Comparison of ENCODE assay signal across 14 mouse cellular contexts in genomic region chr11:84526976-84527860, GRCm38 (mm10). TPM values are rescaled to one million over a fixed set of nuclear protein-coding genes. Genes with fewer than 3 reads are reported as not detected.
DNase-seq lines count a peak whose midpoint lies in the region; ATAC-seq and TF ChIP-seq lines count a peak whose summit lies in the region.
"Had no signal": no experiment of that assay in that cellular context is flagged by ENCODE, and none has a peak within 500 bp of the region (broad histone marks: within the 10 kb centered on the region; RNA-seq: fewer than 3 reads in every experiment).

No protein-coding gene starts in this region.

- peak overlapping the region; percentile 51 for H3K4me3 ChIP-seq in kidney, embryonic 16.5 days (ENCODE audit: low read length)
- H3K4me3 ChIP-seq in forebrain, embryonic 12.5 days (replicated peaks): peak overlapping the region; percentile 46
- H3K4me3 ChIP-seq in hindbrain, postnatal 0 days (ENCODE audit: low read length): peak overlapping the region; percentile 56
- peak overlapping the region; percentile 43 for H3K4me3 ChIP-seq in neural tube, embryonic 14.5 days (ENCODE audit: low read depth, low read length)
- H3K4me3 ChIP-seq in intestine, embryonic 16.5 days (ENCODE audit: low read length): no peak overlapping the region
- H3K4me3 ChIP-seq: embryonic facial prominence, embryonic 15.5 days; gastrocnemius, adult 2 months had no signal

- no peak for DNase-seq in kidney, adult 11 months
- DNase-seq in hindbrain, postnatal 0 days (ENCODE audit: low spot score): no peak
- no peak for DNase-seq in left cerebral cortex, postnatal 36 days (ENCODE audit: low spot score in 2 of 2)
- DNase-seq: gastrocnemius, adult 2 months; layer of hippocampus, adult 9-11 months; liver, embryonic 13.5 days; thymus, adult 2 months had no signal

- H3K4me1 ChIP-seq in kidney, embryonic 16.5 days (ENCODE audit: insufficient read depth, low read length): peaks cover 36% of the 10 kb centered on the region
- peaks cover 49% of the 10 kb centered on the region for H3K4me1 ChIP-seq in forebrain, embryonic 12.5 days
- H3K4me1 ChIP-seq in hindbrain, postnatal 0 days (ENCODE audit: insufficient read depth, low read length): peaks cover 11% of the 10 kb centered on the region; the same call in 1 of the 2 replicates
- peaks cover 6% of the 10 kb centered on the region; the same call in 1 of the 2 replicates for H3K4me1 ChIP-seq in neural tube, embryonic 14.5 days (ENCODE audit: control insufficient read depth, insufficient read depth, low read length)
- peaks cover 15% of the 10 kb centered on the region for H3K4me1 ChIP-seq in intestine, embryonic 16.5 days (ENCODE audit: control insufficient read depth, insufficient read depth, low read length)

- intact Hi-C loops in left cerebral cortex, postnatal 36 days (cut with DNase I): loop anchor here (5.0 kb wide), 2 partner anchors 170 to 1365 kb away; no protein-coding TSS in a partner anchor

- no peak for ATAC-seq in kidney, embryonic 16.5 days (ENCODE audit: low FRiP score, low TSS enrichment)
- ATAC-seq in forebrain, embryonic 12.5 days (ENCODE audit: low FRiP score): no peak
- no peak for ATAC-seq in hindbrain, postnatal 0 days
- no peak for ATAC-seq in neural tube, embryonic 14.5 days (ENCODE audit: low read depth)
- ATAC-seq in intestine, embryonic 16.5 days: no peak

- no peak for TF ChIP-seq CTCF in hindbrain, postnatal 0 days (IDR thresholded peaks at IDR 0.05; ENCODE audit: low read depth)

- WGBS in kidney, embryonic 16.5 days: 4% methylated on average over 29 of the region's 29 CpGs
- WGBS in forebrain, embryonic 12.5 days: 1% methylated on average over 29 of the region's 29 CpGs
- 2% methylated on average over 29 of the region's 29 CpGs for WGBS in hindbrain, postnatal 0 days
- WGBS in neural tube, embryonic 14.5 days: 1% methylated on average over 29 of the region's 29 CpGs
- 15% methylated on average over 29 of the region's 29 CpGs for WGBS in intestine, embryonic 16.5 days

- H3K27ac ChIP-seq in kidney, embryonic 16.5 days (ENCODE audit: low read length): no peak overlapping the region; the same call in 1 of the 2 replicates
- no peak overlapping the region for H3K27ac ChIP-seq in forebrain, embryonic 12.5 days
- H3K27ac ChIP-seq in hindbrain, postnatal 0 days: peak overlapping the region; percentile 77
- H3K27ac ChIP-seq in neural tube, embryonic 14.5 days (ENCODE audit: low read depth, low read length): peak overlapping the region; percentile 88
- H3K27ac ChIP-seq in intestine, embryonic 16.5 days (ENCODE audit: low read length): no peak overlapping the region
- H3K27ac ChIP-seq: embryonic facial prominence, embryonic 15.5 days; gastrocnemius, adult 2 months; liver, embryonic 13.5 days; macrophage had no signal

- no peaks in the 10 kb centered on the region for H3K36me3 ChIP-seq in kidney, embryonic 16.5 days (ENCODE audit: insufficient read depth, low read length)
- no peaks in the 10 kb centered on the region for H3K36me3 ChIP-seq in forebrain, embryonic 12.5 days (replicated peaks)
- no peaks in the 10 kb centered on the region for H3K36me3 ChIP-seq in hindbrain, postnatal 0 days (ENCODE audit: insufficient read depth, low read length)
- H3K36me3 ChIP-seq in neural tube, embryonic 14.5 days (ENCODE audit: control insufficient read depth, insufficient read depth, low read length): no peaks in the 10 kb centered on the region
- H3K36me3 ChIP-seq in intestine, embryonic 16.5 days (ENCODE audit: control insufficient read depth, insufficient read depth, low read length): no peaks in the 10 kb centered on the region
- H3K36me3 ChIP-seq: embryonic facial prominence, embryonic 15.5 days; liver, embryonic 13.5 days had no signal

- peak overlapping the region; percentile 53 for H3K4me2 ChIP-seq in kidney, embryonic 16.5 days (replicated peaks; ENCODE audit: low read depth, low read length)
- peak overlapping the region; percentile 85 for H3K4me2 ChIP-seq in forebrain, embryonic 12.5 days
- peak overlapping the region; percentile 68 for H3K4me2 ChIP-seq in hindbrain, postnatal 0 days (ENCODE audit: low read depth, low read length)
- peak overlapping the region; percentile 50 for H3K4me2 ChIP-seq in neural tube, embryonic 14.5 days (ENCODE audit: low read depth, low read length)
- H3K4me2 ChIP-seq in intestine, embryonic 16.5 days (ENCODE audit: low read depth, low read length): no peak overlapping the region
- H3K4me2 ChIP-seq: embryonic facial prominence, embryonic 15.5 days; liver, embryonic 13.5 days had no signal

- H3K9me3 ChIP-seq in kidney, embryonic 16.5 days (ENCODE audit: low read length): no peaks in the 10 kb centered on the region
- H3K9me3 ChIP-seq in forebrain, embryonic 12.5 days: no peaks in the 10 kb centered on the region
- no peaks in the 10 kb centered on the region for H3K9me3 ChIP-seq in hindbrain, postnatal 0 days (ENCODE audit: low read length)
- no peaks in the 10 kb centered on the region for H3K9me3 ChIP-seq in neural tube, embryonic 14.5 days (ENCODE audit: control insufficient read depth, low read length)
- H3K9me3 ChIP-seq in intestine, embryonic 16.5 days (ENCODE audit: control insufficient read depth, low read length): no peaks in the 10 kb centered on the region
- H3K9me3 ChIP-seq: embryonic facial prominence, embryonic 15.5 days; liver, embryonic 13.5 days had no signal

- peak overlapping the region; percentile 65 for H3K9ac ChIP-seq in kidney, embryonic 16.5 days (replicated peaks; ENCODE audit: low read length)
- no peak overlapping the region for H3K9ac ChIP-seq in forebrain, embryonic 12.5 days
- H3K9ac ChIP-seq in hindbrain, postnatal 0 days (replicated peaks; ENCODE audit: low read length): peak overlapping the region; percentile 69
- peak overlapping the region; percentile 64 for H3K9ac ChIP-seq in neural tube, embryonic 14.5 days (replicated peaks; ENCODE audit: low read depth, low read length)
- H3K9ac ChIP-seq in intestine, embryonic 16.5 days (ENCODE audit: low read depth, low read length): no peak overlapping the region
- H3K9ac ChIP-seq: embryonic facial prominence, embryonic 15.5 days; liver, embryonic 13.5 days had no signal

- H3K27me3 ChIP-seq in kidney, embryonic 16.5 days (ENCODE audit: insufficient read depth, low read length): peaks cover 93% of the 10 kb centered on the region
- H3K27me3 ChIP-seq in forebrain, embryonic 12.5 days: peaks cover 100% of the 10 kb centered on the region
- H3K27me3 ChIP-seq in hindbrain, postnatal 0 days (ENCODE audit: insufficient read depth, low read length): peaks cover 20% of the 10 kb centered on the region; the same call in 1 of the 2 replicates
- peaks cover 22% of the 10 kb centered on the region for H3K27me3 ChIP-seq in neural tube, embryonic 14.5 days (ENCODE audit: control insufficient read depth, insufficient read depth, low read length)
- peaks cover 94% of the 10 kb centered on the region for H3K27me3 ChIP-seq in intestine, embryonic 16.5 days (replicated peaks; ENCODE audit: control insufficient read depth, insufficient read depth, low read length)

RNA-seq across cellular contexts. Expression of gene Lhx1, which starts 1.9 kb away (rescaled TPM):
- polyA plus RNA-seq in kidney, embryonic 16.5 days (2015; fragmentation: Nextera tagmentation; extraction: Ambion mirVana): 31.2 and 35.0 TPM in 2 replicates
- 16.4 and 16.8 TPM in 2 replicates for polyA plus RNA-seq in forebrain, embryonic 12.5 days (2016; fragmentation: Nextera tagmentation; extraction: Ambion mirVana)
- 49.7 and 52.0 TPM in 2 replicates for total RNA-seq in hindbrain, postnatal 0 days (2014; rRNA removed)
- 28.9 and 32.0 TPM in 2 replicates for polyA plus RNA-seq in hindbrain, postnatal 0 days (2015; fragmentation: Nextera tagmentation; extraction: Ambion mirVana)
- polyA plus RNA-seq in neural tube, embryonic 14.5 days (2014; fragmentation: Nextera tagmentation; extraction: Ambion mirVana): 47.2 and 48.0 TPM in 2 replicates
- polyA plus RNA-seq in intestine, embryonic 16.5 days (2015; fragmentation: Nextera tagmentation; extraction: Ambion mirVana): 0.12 and 0.18 TPM in 2 replicates
- total RNA-seq in left cerebral cortex, postnatal 36 days (2021): not detected
- total RNA-seq: gastrocnemius, adult 2 months had no signal
- polyA plus RNA-seq: heart, postnatal 0 days; macrophage had no signal

RNA-seq across cellular contexts. Expression of gene Aatf, which starts 13.9 kb away (rescaled TPM):
- 60.0 and 62.3 TPM in 2 replicates for polyA plus RNA-seq in kidney, embryonic 16.5 days (2015; fragmentation: Nextera tagmentation; extraction: Ambion mirVana)
- 53.4 and 63.4 TPM in 2 replicates for polyA plus RNA-seq in forebrain, embryonic 12.5 days (2016; fragmentation: Nextera tagmentation; extraction: Ambion mirVana)
- total RNA-seq in hindbrain, postnatal 0 days (2014; rRNA removed): 17.2 and 36.0 TPM in 2 replicates
- 42.7 and 44.4 TPM in 2 replicates for polyA plus RNA-seq in hindbrain, postnatal 0 days (2015; fragmentation: Nextera tagmentation; extraction: Ambion mirVana)
- polyA plus RNA-seq in neural tube, embryonic 14.5 days (2014; fragmentation: Nextera tagmentation; extraction: Ambion mirVana): 44.1 and 47.1 TPM in 2 replicates
- 58.0 and 63.6 TPM in 2 replicates for polyA plus RNA-seq in intestine, embryonic 16.5 days (2015; fragmentation: Nextera tagmentation; extraction: Ambion mirVana)
- 10 to 100 TPM; 19.4 to 20.4 TPM for total RNA-seq in left cerebral cortex, postnatal 36 days (2021)

Comparison
In these comparisons a context has a peak if more than half of its experiments do, and no peak if none do; other contexts are left out.
1. H3K27ac ChIP-seq: peak in hindbrain, postnatal 0 days (single experiment) and neural tube, embryonic 14.5 days (single experiment); none in kidney, embryonic 16.5 days (single experiment), forebrain, embryonic 12.5 days (single experiment) and intestine, embryonic 16.5 days (single experiment).
2. H3K9ac ChIP-seq: peak in kidney, embryonic 16.5 days (single experiment), hindbrain, postnatal 0 days (single experiment) and neural tube, embryonic 14.5 days (single experiment); none in forebrain, embryonic 12.5 days (single experiment) and intestine, embryonic 16.5 days (single experiment).
3. RNA of gene Lhx1, which starts 1.9 kb away (polyA plus RNA-seq): 47.2 to 48.0 TPM in neural tube, embryonic 14.5 days, 31.2 to 35.0 TPM in kidney, embryonic 16.5 days, 28.9 to 32.0 TPM in hindbrain, postnatal 0 days and 16.4 to 16.8 TPM in forebrain, embryonic 12.5 days; 0.12 to 0.18 TPM in intestine, embryonic 16.5 days; every median in the first group is over 10 times any median in the second.